Mouse (Mus musculus): ENCODE measurements at regions not wholly inside any gene's neighbourhood (a gene's known extent, or its start where the extent isn't known, plus 50 kb on each side); places are given as distances from the start of the nearest gene placed in this dataset.

GRCm38 (mm10) chr10:118081636-118082166 is 59.9 kb upstream of the Mdm1 start:
- no peak for TF ChIP-seq CTCF (IDR thresholded peaks at IDR 0.05)
- no peak for DNase-seq (ENCODE audit: extremely low spot score in 1 of 2, low spot score in 2 of 2)

DNA sequence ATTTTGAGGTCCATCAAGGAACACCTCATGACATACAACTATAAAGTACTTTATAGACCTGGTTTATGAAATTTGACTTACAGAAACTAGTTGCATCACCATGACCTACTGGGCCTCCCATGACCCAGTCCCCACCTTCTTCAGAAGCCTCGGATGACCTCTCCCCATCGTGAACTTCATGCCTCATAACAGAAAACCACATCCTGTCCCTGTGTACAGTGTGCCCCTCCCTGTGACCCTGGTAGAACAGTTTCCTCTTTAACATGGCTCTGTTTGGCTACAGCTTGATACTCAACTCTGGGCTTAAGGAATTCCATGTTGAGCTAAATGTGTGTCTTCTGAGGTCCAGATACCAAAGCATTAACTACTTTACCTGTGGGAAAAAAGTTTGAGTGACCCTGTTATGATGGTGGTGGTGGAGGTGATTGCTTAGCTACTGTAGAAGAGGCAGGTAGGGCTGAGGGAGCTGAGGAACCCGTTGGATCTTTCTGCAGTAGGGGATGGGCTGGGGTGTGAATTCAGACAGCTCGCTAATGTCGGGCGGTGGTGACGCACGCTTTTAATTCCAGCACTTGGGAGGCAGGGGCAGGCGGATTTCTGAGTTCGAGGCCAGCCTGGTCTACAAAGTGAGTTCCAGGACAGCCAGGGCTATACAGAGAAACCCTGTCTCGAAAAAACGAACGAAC is 58.4 kb upstream of the Mdm1 start:
- Histone ChIP-seq H3K4me3 (no peak overlapping the region), H3K27ac (no peak overlapping the region)
- intact Hi-C loops (cut with DNase I), result no loop called here
- no peak for TF ChIP-seq CTCF (IDR thresholded peaks at IDR 0.05)
- no peak for DNase-seq (ENCODE audit: extremely low spot score in 1 of 2, low spot score in 2 of 2)

More at GRCm38 (mm10) chr10:118081636-118082166, 59.9 kb upstream of the Mdm1 start:
- intact Hi-C loops (cut with DNase I), result no loop called here
- no peak overlapping the region for H3K27ac ChIP-seq
- H3K4me3 ChIP-seq, result no peak overlapping the region

DNA sequence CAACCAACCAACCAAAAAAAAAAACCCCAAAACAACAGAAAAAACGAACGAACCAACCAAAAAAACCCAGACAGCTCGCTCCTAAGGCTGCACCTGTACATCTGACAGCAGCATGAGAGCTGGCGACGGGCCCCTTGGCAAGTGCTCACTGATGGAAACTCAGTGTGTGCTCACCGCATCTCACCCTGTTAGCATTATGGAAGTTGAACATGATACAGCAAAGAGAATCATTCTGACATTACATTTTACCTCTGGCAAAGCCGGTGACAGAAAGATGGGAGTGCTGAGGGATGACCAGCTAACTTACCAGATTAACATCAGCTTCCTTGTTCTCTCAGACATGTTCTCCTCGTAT is 57.9 kb upstream of the Mdm1 start:
- TF ChIP-seq CTCF (IDR thresholded peaks at IDR 0.05), result no peak
- no peak for DNase-seq (ENCODE audit: extremely low spot score in 1 of 2, low spot score in 2 of 2)
- H3K27ac ChIP-seq, result no peak overlapping the region
- intact Hi-C loops (cut with DNase I), result no loop called here
- no peak overlapping the region for H3K4me3 ChIP-seq

GRCm38 (mm10) chr10:118085046-118085983 is 56.3 kb upstream of the Mdm1 start:
- intact Hi-C loops (cut with DNase I), result no loop called here
- no peak for TF ChIP-seq CTCF (IDR thresholded peaks at IDR 0.05)
- no peak for DNase-seq (ENCODE audit: extremely low spot score in 1 of 2, low spot score in 2 of 2)
- no peak overlapping the region for H3K4me3 ChIP-seq
- no peak overlapping the region for H3K27ac ChIP-seq

DNA sequence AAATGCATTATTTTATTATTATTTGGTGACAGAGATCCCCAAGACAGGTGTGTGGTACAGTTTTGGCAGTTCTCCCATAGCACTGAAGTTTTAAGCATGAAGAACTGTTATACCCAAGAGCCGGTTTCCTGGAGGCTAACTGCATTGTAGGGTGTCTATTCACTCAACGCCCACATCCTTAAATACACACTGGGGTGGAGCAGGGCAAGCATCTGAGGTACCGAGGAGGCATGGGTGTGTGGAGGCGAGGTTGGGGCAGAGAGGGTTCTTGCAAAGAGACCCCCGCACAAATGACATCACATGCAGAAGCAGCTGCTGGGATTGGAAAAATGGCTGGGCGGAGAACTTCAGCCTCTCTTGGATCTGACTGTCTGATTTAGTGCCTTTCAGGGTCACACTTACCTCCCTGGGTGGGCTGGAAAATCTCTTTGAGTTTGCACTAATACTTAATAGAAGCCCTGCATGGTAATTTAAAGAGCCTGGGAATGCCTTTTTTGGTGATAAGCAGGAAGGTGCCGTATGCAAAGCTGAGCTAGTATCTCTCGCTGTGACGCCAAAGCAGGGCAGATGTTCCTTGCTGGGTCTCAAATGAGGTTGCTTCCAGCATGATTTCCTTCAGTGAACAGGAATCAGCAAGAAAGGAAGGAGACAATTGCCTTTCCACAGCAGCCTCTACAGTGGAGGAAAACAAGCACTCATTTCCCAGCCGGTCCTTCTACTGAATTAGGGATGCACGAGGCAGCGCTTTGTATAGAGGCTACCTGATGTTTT is 53.9 kb upstream of the Mdm1 start:
- intact Hi-C loops (cut with DNase I), result no loop called here
- H3K4me3 ChIP-seq, result no peak overlapping the region
- DNase-seq (ENCODE audit: extremely low spot score in 1 of 2, low spot score in 2 of 2), result no peak
- TF ChIP-seq CTCF (IDR thresholded peaks at IDR 0.05), result no peak
- H3K27ac ChIP-seq, result no peak overlapping the region

GRCm38 (mm10) chr10:118088499-118088898 is 53.1 kb upstream of the Mdm1 start:
- Histone ChIP-seq H3K4me3 (no peak overlapping the region), H3K27ac (no peak overlapping the region)
- no peak for DNase-seq (ENCODE audit: extremely low spot score in 1 of 2, low spot score in 2 of 2)
- intact Hi-C loops (cut with DNase I), result no loop called here
- no peak for TF ChIP-seq CTCF (IDR thresholded peaks at IDR 0.05)

- Histone ChIP-seq H3K4me3 (no peak overlapping the region), H3K27ac (no peak overlapping the region)
- intact Hi-C loops (cut with DNase I), result no loop called here
- no peak for TF ChIP-seq CTCF (IDR thresholded peaks at IDR 0.05)
- DNase-seq (ENCODE audit: extremely low spot score in 1 of 2, low spot score in 2 of 2), result no peak
Observed at GRCm38 (mm10) chr10:118089879-118090278, 51.7 kb upstream of the Mdm1 start.

GRCm38 (mm10) chr10:118091476-118091875 is 50.1 kb upstream of the Mdm1 start:
- intact Hi-C loops (cut with DNase I), result no loop called here
- DNase-seq (ENCODE audit: extremely low spot score in 1 of 2, low spot score in 2 of 2), result no peak
- Histone ChIP-seq H3K4me3 (no peak overlapping the region), H3K27ac (no peak overlapping the region)
- TF ChIP-seq CTCF (IDR thresholded peaks at IDR 0.05), result no peak

All from left cerebral cortex, adult 2 months (tissue).